ENCODE assay signal across 32 mouse cellular contexts in the genomic region with DNA sequence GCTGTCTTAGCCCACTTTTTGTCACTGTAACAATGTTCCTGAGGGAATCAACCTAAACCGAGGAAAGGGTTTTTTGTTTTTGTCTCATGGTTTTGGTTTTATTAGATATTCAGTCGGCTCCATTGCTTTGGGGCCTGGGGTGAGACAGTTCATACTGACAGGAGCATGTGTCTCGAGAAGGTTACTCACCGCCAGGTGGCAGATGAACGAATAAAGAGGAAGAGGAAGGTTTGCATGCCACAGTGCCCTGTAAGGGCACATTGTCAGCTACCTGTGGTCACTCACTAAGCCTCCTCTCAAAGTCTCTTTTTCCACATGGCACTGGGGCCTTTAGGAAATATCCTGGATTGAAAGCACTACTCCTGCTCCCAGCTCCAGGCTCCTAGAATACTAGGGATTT. TPM values are rescaled to one million over a fixed set of nuclear protein-coding genes. Genes with fewer than 3 reads are reported as not detected.
"Had no signal": no experiment of that assay in that cellular context is flagged by ENCODE, and none has a peak within 500 bp of the region (broad histone marks: within the 10 kb centered on the region; RNA-seq: fewer than 3 reads in every experiment).

No protein-coding gene starts in this region.

- ATAC-seq: intestine, embryonic 16.5 days; liver, embryonic 12.5 days had no signal

- H3K4me1 ChIP-seq: heart, embryonic 13.5 days; heart, embryonic 15.5 days; hindbrain, embryonic 13.5 days; hindbrain, embryonic 15.5 days; kidney, embryonic 15.5 days; limb, embryonic 13.5 days; limb, embryonic 15.5 days; liver, embryonic 12.5 days had no signal

- H3K27ac ChIP-seq: heart, adult 2 months; heart, embryonic 13.5 days; heart, embryonic 15.5 days; hindbrain, embryonic 13.5 days; hindbrain, embryonic 15.5 days; kidney, embryonic 15.5 days; kidney, postnatal 0 days; limb, embryonic 13.5 days; limb, embryonic 15.5 days; liver, embryonic 12.5 days; liver, embryonic 14.5 days had no signal

- H3K4me2 ChIP-seq: heart, embryonic 11.5 days; heart, embryonic 13.5 days; heart, embryonic 15.5 days; hindbrain, embryonic 13.5 days; hindbrain, embryonic 15.5 days; kidney, embryonic 15.5 days; limb, embryonic 13.5 days; limb, embryonic 15.5 days; liver, embryonic 12.5 days had no signal

- DNase-seq: gastrocnemius, postnatal 14 days; gastrocnemius, postnatal 36 days; heart, adult 11 months; heart, adult 2 months; heart, postnatal 14 days; heart, postnatal 36 days; kidney, adult 11 months; kidney, adult 2 months; kidney, adult 9 months; kidney, postnatal 14 days; kidney, postnatal 36 days; layer of hippocampus, adult 9-11 months; layer of hippocampus, postnatal 36 days; left cerebral cortex, postnatal 4 days had no signal

- H3K9ac ChIP-seq: heart, embryonic 13.5 days; heart, embryonic 15.5 days; hindbrain, embryonic 13.5 days; hindbrain, embryonic 15.5 days; kidney, embryonic 15.5 days; limb, embryonic 13.5 days; limb, embryonic 15.5 days; liver, embryonic 12.5 days; liver, embryonic 14.5 days had no signal

- H3K9me3 ChIP-seq: heart, embryonic 13.5 days; heart, embryonic 15.5 days; hindbrain, embryonic 13.5 days; hindbrain, embryonic 15.5 days; kidney, embryonic 15.5 days; limb, embryonic 13.5 days; limb, embryonic 15.5 days; liver, embryonic 12.5 days had no signal

- H3K4me3 ChIP-seq: heart, adult 2 months; heart, embryonic 13.5 days; heart, embryonic 15.5 days; hindbrain, embryonic 13.5 days; hindbrain, embryonic 15.5 days; kidney, embryonic 15.5 days; limb, embryonic 13.5 days; limb, embryonic 15.5 days; liver, embryonic 12.5 days had no signal

- H3K36me3 ChIP-seq: heart, embryonic 13.5 days; heart, embryonic 15.5 days; kidney, embryonic 15.5 days; limb, embryonic 13.5 days; limb, embryonic 15.5 days; liver, embryonic 12.5 days had no signal

- H3K27me3 ChIP-seq: hindbrain, embryonic 13.5 days; hindbrain, embryonic 15.5 days; kidney, embryonic 15.5 days; limb, embryonic 13.5 days; limb, embryonic 15.5 days; liver, embryonic 12.5 days had no signal

RNA-seq across cellular contexts. Expression of gene Ngb, which starts 31.8 kb away (rescaled TPM):
- total RNA-seq: gastrocnemius, adult 18-20 months; gastrocnemius, adult 8-10 months; gastrocnemius, postnatal 36 days; heart, adult 2 months; heart, postnatal 14 days; heart, postnatal 36 days had no signal
- polyA plus RNA-seq: heart, postnatal 0 days had no signal

RNA-seq across cellular contexts. Expression of gene Tmem63c, which starts 49.4 kb away (rescaled TPM):
- total RNA-seq: gastrocnemius, adult 18-20 months; gastrocnemius, postnatal 36 days; hematopoietic stem cell, adult 5-6 weeks; liver, adult 2 months had no signal
- polyA plus RNA-seq: heart, embryonic 11.5 days; heart, embryonic 13.5 days; heart, postnatal 0 days; limb, embryonic 11.5 days; limb, embryonic 15.5 days; liver, adult 2 months; liver, embryonic 12.5 days; liver, embryonic 14.5 days had no signal
